Mouse (Mus musculus) stomach, postnatal 0 days (tissue): ENCODE measurements at regions not wholly inside any gene's neighbourhood (a gene's known extent, or its start where the extent isn't known, plus 50 kb on each side); places are given as distances from the start of the nearest gene placed in this dataset.

Experiments used
- CTCF ChIP-seq: IDR thresholded peaks from 2 replicates; pipeline ENCODE4 v1.5.1; 2016; ENCODE audit warnings: antibody characterized with exemption, low read depth, mild to moderate bottlenecking, moderate library complexity
- EP300 ChIP-seq: optimal IDR thresholded peaks from 2 replicates; pipeline ENCODE3; 2016; ENCODE audit warnings: antibody characterized with exemption

DNA sequence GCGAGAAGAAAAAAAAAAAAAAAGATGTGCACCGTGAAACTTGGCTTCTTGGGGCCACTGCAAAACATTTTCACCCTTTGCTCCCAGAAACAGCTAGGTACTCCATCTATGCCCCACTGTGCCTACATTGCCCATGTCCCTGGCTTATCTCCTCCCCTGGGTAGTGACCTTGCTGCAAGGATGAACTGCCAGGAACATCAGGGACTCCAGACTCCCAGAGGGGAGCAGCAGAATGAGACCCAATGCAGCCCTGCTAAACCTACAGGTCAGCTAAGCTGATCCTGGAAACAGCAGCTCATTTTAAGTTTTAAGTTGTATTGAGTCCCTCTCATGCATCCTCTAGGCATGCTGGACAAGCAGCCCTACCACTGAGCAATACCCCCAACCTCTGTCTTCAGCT, 92.2 kb upstream of the Zdhhc25 start:
- TF ChIP-seq CTCF (no peak), EP300 (no peak)
